8 mouse cellular contexts compared by ENCODE assay signal in genomic region chr11:50827010-50827953, GRCm38 (mm10). TPM values are rescaled to one million over a fixed set of nuclear protein-coding genes. Genes with fewer than 3 reads are reported as not detected.
DNase-seq lines count a peak whose midpoint lies in the region; ATAC-seq lines count a peak whose summit lies in the region.

Gene Zfp354c (minus strand): TSS chr11:50827724.

- H3K27ac ChIP-seq in heart, embryonic 14.5 days (replicated peaks in 1 of 2; ENCODE audit: control insufficient read depth in 1 of 2, insufficient read depth in 1 of 2, low read depth in 2 of 2, low read length in 2 of 2): peak within 1 kb of the TSS in 1 of 2 experiments; percentile 25; a peak in 1 of 4 replicates
- H3K27ac ChIP-seq in liver, embryonic 12.5 days: no peak within 1 kb of the TSS
- H3K27ac ChIP-seq in stomach, embryonic 14.5 days (ENCODE audit: low read length): peak within 1 kb of the TSS; percentile 34; the same call in 1 of the 2 replicates

- ATAC-seq in heart, embryonic 14.5 days (ENCODE audit: insufficient number of reproducible peaks, insufficient read depth, low FRiP score, low read depth): peak; percentile 83
- peak; percentile 88 for ATAC-seq in liver, embryonic 12.5 days
- ATAC-seq in stomach, embryonic 14.5 days (ENCODE audit: insufficient number of reproducible peaks, insufficient read depth, low FRiP score, low read depth): peak; percentile 94

- peaks cover 0 to 5% of the 10 kb centered on the region in 2 experiments; a peak in 1 of 4 replicates for H3K4me1 ChIP-seq in heart, embryonic 14.5 days (ENCODE audit: control insufficient read depth in 2 of 2, insufficient read depth in 2 of 2, low read length in 2 of 2)
- peaks cover 11% of the 10 kb centered on the region for H3K4me1 ChIP-seq in liver, embryonic 12.5 days
- peaks cover 8% of the 10 kb centered on the region; the same call in 1 of the 2 replicates for H3K4me1 ChIP-seq in stomach, embryonic 14.5 days (ENCODE audit: control insufficient read depth, insufficient read depth, low read length)

- H3K36me3 ChIP-seq in heart, embryonic 14.5 days (ENCODE audit: control insufficient read depth, insufficient read depth, low read length): peaks cover 34% of the 10 kb centered on the region
- H3K36me3 ChIP-seq in liver, embryonic 12.5 days: peaks cover 16% of the 10 kb centered on the region; the same call in 1 of the 2 replicates
- peaks cover 26% of the 10 kb centered on the region; the same call in 1 of the 2 replicates for H3K36me3 ChIP-seq in stomach, embryonic 14.5 days (ENCODE audit: control insufficient read depth, insufficient read depth, low read length)

- H3K4me3 ChIP-seq in heart, embryonic 14.5 days (ENCODE audit: control insufficient read depth in 1 of 2, insufficient read depth in 1 of 2, low read depth in 1 of 2, low read length in 2 of 2): peak within 1 kb of the TSS; percentile 79 to 81
- peak within 1 kb of the TSS; percentile 71 for H3K4me3 ChIP-seq in liver, embryonic 12.5 days
- peak within 1 kb of the TSS; percentile 93 for H3K4me3 ChIP-seq in stomach, embryonic 14.5 days (ENCODE audit: low read depth, low read length)

- peak within 1 kb of the TSS; percentile 87 for H3K9ac ChIP-seq in heart, embryonic 14.5 days (ENCODE audit: low read length)
- H3K9ac ChIP-seq in liver, embryonic 12.5 days: peak within 1 kb of the TSS; percentile 76
- peak within 1 kb of the TSS; percentile 71 for H3K9ac ChIP-seq in stomach, embryonic 14.5 days (replicated peaks; ENCODE audit: low read depth, low read length)

- peak; percentile 81 for DNase-seq in CD4-positive, CD25-positive, alpha-beta regulatory T cell, adult 2 months (ENCODE audit: low read depth, low spot score)
- DNase-seq in brain, embryonic 18.5 days (ENCODE audit: low read depth, low spot score): peak; percentile 79
- DNase-seq in fibroblast of lung, adult 2 months (ENCODE audit: low read depth): peak; percentile 54
- peak; percentile 88 for DNase-seq in kidney, postnatal 14 days
- DNase-seq in natural killer cell, adult 2 months (ENCODE audit: low spot score in 2 of 2): peak; percentile 53 to 62

- H3K4me2 ChIP-seq in heart, embryonic 14.5 days (ENCODE audit: low read length): peak within 1 kb of the TSS; percentile 75
- H3K4me2 ChIP-seq in liver, embryonic 12.5 days: peak within 1 kb of the TSS; percentile 85
- peak within 1 kb of the TSS; percentile 48 for H3K4me2 ChIP-seq in stomach, embryonic 14.5 days (replicated peaks; ENCODE audit: low read depth, low read length)

- no peaks in the 10 kb centered on the region for H3K27me3 ChIP-seq in heart, embryonic 14.5 days (ENCODE audit: control insufficient read depth, insufficient read depth, low read length)
- no peaks in the 10 kb centered on the region for H3K27me3 ChIP-seq in liver, embryonic 12.5 days (replicated peaks)
- H3K27me3 ChIP-seq in stomach, embryonic 14.5 days (ENCODE audit: control insufficient read depth, insufficient read depth, low read length): no peaks in the 10 kb centered on the region

- WGBS in heart, embryonic 14.5 days: 1% methylated on average over 45 of the region's 45 CpGs
- 4% methylated on average over 45 of the region's 45 CpGs for WGBS in liver, embryonic 12.5 days (ENCODE audit: insufficient replicate concordance)
- WGBS in stomach, embryonic 14.5 days: 1% methylated on average over 45 of the region's 45 CpGs

- H3K9me3 ChIP-seq in heart, embryonic 14.5 days (ENCODE audit: control insufficient read depth, low read length): peaks cover 2% of the 10 kb centered on the region; the same call in 1 of the 2 replicates
- H3K9me3 ChIP-seq in liver, embryonic 12.5 days (replicated peaks): no peaks in the 10 kb centered on the region
- no peaks in the 10 kb centered on the region for H3K9me3 ChIP-seq in stomach, embryonic 14.5 days (ENCODE audit: control insufficient read depth, low read depth, low read length)

RNA-seq across cellular contexts. Expression of gene Zfp354c, which starts in this region (rescaled TPM):
- polyA plus RNA-seq in heart, embryonic 14.5 days (2014; fragmentation: Nextera tagmentation; extraction: Ambion mirVana): 14.1 and 17.5 TPM in 2 replicates
- polyA plus RNA-seq in liver, embryonic 12.5 days (2016; fragmentation: Nextera tagmentation; extraction: Ambion mirVana): 3.9 and 4.3 TPM in 2 replicates
- 38.0 and 40.9 TPM in 2 replicates for polyA plus RNA-seq in stomach, embryonic 14.5 days (2014; fragmentation: Nextera tagmentation; extraction: Ambion mirVana)
